22 mouse cellular contexts compared by ENCODE assay signal in the genomic region with DNA sequence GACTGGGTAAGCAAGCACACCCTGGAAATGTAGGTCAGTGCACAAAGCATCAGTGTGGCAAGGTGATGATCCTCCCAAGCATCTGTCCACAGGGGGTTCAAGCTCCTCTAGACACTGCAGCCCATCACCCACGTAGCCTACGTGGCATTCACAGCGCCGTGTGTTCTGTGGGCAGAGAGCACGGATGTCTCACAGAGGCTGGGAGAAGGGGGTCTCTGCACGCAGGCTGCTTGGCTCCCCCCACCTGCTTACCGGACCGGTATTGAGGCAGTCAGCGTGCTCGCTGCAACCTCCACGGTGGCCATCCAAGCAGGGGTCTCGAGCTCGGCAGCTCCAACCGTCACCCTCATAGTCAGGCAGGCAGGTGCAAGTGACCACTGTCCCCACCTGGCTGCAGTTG. TPM values are rescaled to one million over a fixed set of nuclear protein-coding genes. Genes with fewer than 3 reads are reported as not detected.
DNase-seq lines count a peak whose midpoint lies in the region; ATAC-seq lines count a peak whose summit lies in the region.
"Had no signal": no experiment of that assay in that cellular context is flagged by ENCODE, and none has a peak within 500 bp of the region (broad histone marks: within the 10 kb centered on the region; RNA-seq: fewer than 3 reads in every experiment).

No protein-coding gene starts in this region.

- H3K4me1 ChIP-seq in embryonic facial prominence, embryonic 10.5 days, result peaks cover 13% of the 10 kb centered on the region; the same call in 1 of the 2 replicates
- H3K4me1 ChIP-seq: embryonic facial prominence, embryonic 12.5 days; forebrain, embryonic 13.5 days had no signal

- peak; percentile 14 for DNase-seq in cerebellum, adult 11-12 months
- DNase-seq in gastrocnemius, postnatal 10 days, result peak; percentile 2
- no peak for DNase-seq in gastrocnemius, adult 8-10 months (ENCODE audit: low spot score in 2 of 2)
- peak; percentile 2 for DNase-seq in ovary, postnatal 36 days (ENCODE audit: low spot score)
- DNase-seq in ovary, postnatal 14 days (ENCODE audit: low spot score), result no peak
- DNase-seq in embryonic facial prominence, embryonic 10.5 days (ENCODE audit: low spot score), result no peak
- DNase-seq: adrenal gland, postnatal 25 days; cerebellum, adult 2 months; embryo, embryonic 11 days; forebrain, postnatal 0 days; gastrocnemius, postnatal 14 days; heart, postnatal 36 days; kidney, adult 2 months had no signal

- ATAC-seq in cerebellum, adult (ENCODE audit: insufficient number of reproducible peaks, low FRiP score, low TSS enrichment), result no peak
- ATAC-seq: activated CD4-positive, CD25-positive, alpha-beta regulatory T cell, adult 4 months; forebrain, embryonic 13.5 days; forebrain, postnatal 0 days; intestine, embryonic 16.5 days; Patski had no signal

- H3K9me3 ChIP-seq in embryonic facial prominence, embryonic 10.5 days, result no peaks in the 10 kb centered on the region
- H3K9me3 ChIP-seq: embryonic facial prominence, embryonic 12.5 days; forebrain, embryonic 13.5 days; hindbrain, embryonic 15.5 days had no signal

- peaks cover 78% of the 10 kb centered on the region for H3K36me3 ChIP-seq in embryonic facial prominence, embryonic 10.5 days (replicated peaks)

- H3K4me3 ChIP-seq in embryonic facial prominence, embryonic 10.5 days, result 0 out of 2 replicates have a peak overlapping the region, but pooled peaks have one; percentile 3
- H3K4me3 ChIP-seq: embryonic facial prominence, embryonic 12.5 days; forebrain, embryonic 13.5 days; heart, adult 2 months; hindbrain, embryonic 15.5 days had no signal

- WGBS in embryonic facial prominence, embryonic 10.5 days, result 95% methylated on average over 14 of the region's 14 CpGs

- H3K27ac ChIP-seq in embryonic facial prominence, embryonic 10.5 days (replicated peaks), result no peak overlapping the region
- H3K27ac ChIP-seq: embryonic facial prominence, embryonic 12.5 days; forebrain, embryonic 13.5 days; heart, adult 2 months; hindbrain, embryonic 15.5 days had no signal

- no peaks in the 10 kb centered on the region for H3K27me3 ChIP-seq in embryonic facial prominence, embryonic 10.5 days (replicated peaks; ENCODE audit: low read depth, poor library complexity, severe bottlenecking)
- H3K27me3 ChIP-seq: embryonic facial prominence, embryonic 12.5 days; forebrain, embryonic 13.5 days; hindbrain, embryonic 15.5 days; Patski had no signal

RNA-seq across cellular contexts. Expression of a gene that starts 10.2 kb away (rescaled TPM):
- 10 to 100 TPM; 14.2 to 14.5 TPM for total RNA-seq in gastrocnemius, postnatal 10 days (2021)
- total RNA-seq in gastrocnemius, adult 8-10 months (2022), result 1 to 10 TPM in 1 of 4 experiments, under 1 TPM in 3; 0.32 to 1.1 (median 0.74) TPM
- 589 and 605 TPM in 2 replicates for polyA plus RNA-seq in embryonic facial prominence, embryonic 10.5 days (2016; fragmentation: Nextera tagmentation; extraction: Ambion mirVana)
- polyA plus RNA-seq: activated CD4-positive, CD25-positive, alpha-beta regulatory T cell, adult 4 months had no signal

RNA-seq across cellular contexts. Expression of a gene that starts 12.3 kb away (rescaled TPM):
- total RNA-seq in gastrocnemius, postnatal 10 days (2021), result 10 to 100 TPM; 39.5 to 43.0 TPM
- 10 to 100 TPM; 26.8 to 40.5 (median 34.1) TPM for total RNA-seq in gastrocnemius, adult 8-10 months (2022)
- polyA plus RNA-seq in embryonic facial prominence, embryonic 10.5 days (2016; fragmentation: Nextera tagmentation; extraction: Ambion mirVana), result 62.3 and 63.3 TPM in 2 replicates

RNA-seq across cellular contexts. Expression of a gene that starts 27.4 kb away (rescaled TPM):
- 10 to 100 TPM; 45.3 to 54.3 TPM for total RNA-seq in gastrocnemius, postnatal 10 days (2021)
- 1 to 10 TPM; 5.0 to 9.9 (median 6.0) TPM for total RNA-seq in gastrocnemius, adult 8-10 months (2022)
- 21.0 and 22.3 TPM in 2 replicates for polyA plus RNA-seq in embryonic facial prominence, embryonic 10.5 days (2016; fragmentation: Nextera tagmentation; extraction: Ambion mirVana)
- total RNA-seq: common myeloid progenitor, adult 5-6 weeks had no signal

Comparison
In these comparisons a context has a peak if more than half of its experiments do, and no peak if none do; other contexts are left out.
1. DNase-seq: peak in cerebellum, adult 11-12 months (single experiment), gastrocnemius, postnatal 10 days (single experiment) and ovary, postnatal 36 days (single experiment); none in gastrocnemius, adult 8-10 months (0 of 2), ovary, postnatal 14 days (single experiment) and embryonic facial prominence, embryonic 10.5 days (single experiment).
2. RNA of a gene that starts 10.2 kb away (total RNA-seq): 14.2 to 14.5 TPM in gastrocnemius, postnatal 10 days; 0.32 to 1.1 TPM in gastrocnemius, adult 8-10 months; every median in the first group is over 4 times any median in the second.
3. RNA of a gene that starts 27.4 kb away (total RNA-seq): 45.3 to 54.3 TPM in gastrocnemius, postnatal 10 days; 5.0 to 9.9 TPM in gastrocnemius, adult 8-10 months; every median in the first group is over 4 times any median in the second.